ENCODE assay signal across 8 mouse cellular contexts in the genomic region with DNA sequence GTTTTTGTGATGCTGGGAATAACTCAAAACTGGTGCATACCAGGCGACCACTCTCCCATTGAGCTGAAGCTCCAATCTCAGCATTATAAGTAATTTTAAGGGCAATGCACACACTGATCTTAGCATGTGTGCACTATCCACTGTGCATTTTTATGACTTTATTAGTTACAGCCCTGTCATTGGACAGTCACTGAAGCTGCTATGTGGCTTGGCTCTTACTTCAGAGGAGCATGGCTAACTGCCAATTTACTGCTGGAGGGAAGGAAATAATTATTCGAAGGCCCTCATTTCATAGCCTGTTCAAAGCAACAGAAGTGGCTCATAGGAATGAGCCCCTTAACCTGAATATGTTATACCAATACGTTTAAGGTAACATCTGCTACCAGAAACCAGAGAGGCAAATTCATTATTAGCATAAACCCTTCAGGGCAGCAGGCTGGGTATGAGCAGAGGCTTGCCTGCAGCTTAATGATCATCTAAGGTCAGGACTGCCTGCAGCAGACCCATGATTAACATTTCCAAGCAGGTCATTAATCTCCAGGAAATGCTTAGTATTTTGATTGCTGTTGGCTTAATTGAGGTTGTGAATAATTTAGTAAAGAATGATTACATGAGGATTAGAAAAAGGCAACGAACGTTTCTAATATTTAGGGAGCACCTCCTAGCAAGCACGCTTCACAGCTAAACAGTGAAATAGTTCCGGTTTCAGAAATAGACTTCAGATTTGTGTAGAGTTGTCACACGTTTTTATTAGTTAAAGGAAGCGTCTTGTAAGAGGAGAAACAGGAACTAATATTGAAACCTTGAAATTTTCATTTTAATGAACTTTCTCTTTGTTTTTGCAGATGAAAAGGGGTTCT. TPM values are rescaled to one million over a fixed set of nuclear protein-coding genes. Genes with fewer than 3 reads are reported as not detected.
DNase-seq lines count a peak whose midpoint lies in the region; ATAC-seq and TF ChIP-seq lines count a peak whose summit lies in the region.

No protein-coding gene starts in this region.

- H3K36me3 ChIP-seq in liver, adult 2 months (ENCODE audit: control insufficient read depth, insufficient read depth, low read length), result no peaks in the 10 kb centered on the region
- no peaks in the 10 kb centered on the region for H3K36me3 ChIP-seq in liver, embryonic 11.5 days (ENCODE audit: control insufficient read depth, insufficient read depth, low read length)
- no peaks in the 10 kb centered on the region for H3K36me3 ChIP-seq in embryonic facial prominence, embryonic 13.5 days
- H3K36me3 ChIP-seq in midbrain, embryonic 14.5 days (ENCODE audit: control insufficient read depth, insufficient read depth, low read length), result no peaks in the 10 kb centered on the region

- TF ChIP-seq POLR2A in liver, adult 2 months (IDR thresholded peaks at IDR 0.05; ENCODE audit: extremely low read depth, insufficient read depth, low read length), result no peak

- H3K79me2 ChIP-seq in liver, adult 2 months (ENCODE audit: control insufficient read depth, insufficient read depth, low read length), result no peaks in the 10 kb centered on the region

- WGBS in liver, adult 2 months, result 59% methylated on average over 9 of the region's 9 CpGs
- 70% methylated on average over 9 of the region's 9 CpGs for WGBS in liver, embryonic 11.5 days
- 37% methylated on average over 9 of the region's 9 CpGs for WGBS in embryonic facial prominence, embryonic 13.5 days
- 34% methylated on average over 9 of the region's 9 CpGs for WGBS in midbrain, embryonic 14.5 days

- H3K9ac ChIP-seq in liver, adult 2 months (ENCODE audit: low read depth, low read length), result no peak overlapping the region
- H3K9ac ChIP-seq in liver, embryonic 11.5 days (ENCODE audit: low read depth, low read length), result no peak overlapping the region
- H3K9ac ChIP-seq in embryonic facial prominence, embryonic 13.5 days, result no peak overlapping the region
- no peak overlapping the region for H3K9ac ChIP-seq in midbrain, embryonic 14.5 days (replicated peaks; ENCODE audit: low read length)

- no peak for TF ChIP-seq CTCF in liver, adult 2 months (IDR thresholded peaks at IDR 0.05; ENCODE audit: low read depth, low read length)

- H3K27ac ChIP-seq in liver, adult 2 months (replicated peaks; ENCODE audit: insufficient read depth, low read depth, low read length), result no peak overlapping the region
- H3K27ac ChIP-seq in liver, embryonic 11.5 days (ENCODE audit: low read depth, low read length), result no peak overlapping the region
- H3K27ac ChIP-seq in embryonic facial prominence, embryonic 13.5 days, result no peak overlapping the region
- peak overlapping the region; percentile 28; the same call in 1 of the 2 replicates for H3K27ac ChIP-seq in midbrain, embryonic 14.5 days (replicated peaks; ENCODE audit: low read depth, low read length)

- H3K9me3 ChIP-seq in liver, embryonic 11.5 days (ENCODE audit: control insufficient read depth, low read length), result no peaks in the 10 kb centered on the region; the same call in none of the 2 replicates
- H3K9me3 ChIP-seq in embryonic facial prominence, embryonic 13.5 days, result 0 out of 2 replicates have a peak, but pooled peaks cover 5% of the 10 kb centered on the region
- H3K9me3 ChIP-seq in midbrain, embryonic 14.5 days (ENCODE audit: control insufficient read depth, low read length), result peaks cover 6% of the 10 kb centered on the region; the same call in 1 of the 2 replicates

- no peaks in the 10 kb centered on the region for H3K27me3 ChIP-seq in liver, adult 2 months (ENCODE audit: control insufficient read depth, insufficient read depth, low read length)
- no peaks in the 10 kb centered on the region for H3K27me3 ChIP-seq in liver, embryonic 11.5 days (replicated peaks; ENCODE audit: control insufficient read depth, insufficient read depth, low read length)
- no peaks in the 10 kb centered on the region for H3K27me3 ChIP-seq in embryonic facial prominence, embryonic 13.5 days
- no peaks in the 10 kb centered on the region for H3K27me3 ChIP-seq in midbrain, embryonic 14.5 days (ENCODE audit: control insufficient read depth, insufficient read depth, low read length)

- no peak overlapping the region for H3K4me3 ChIP-seq in liver, adult 2 months (ENCODE audit: insufficient read depth, low read depth, low read length)
- no peak overlapping the region for H3K4me3 ChIP-seq in liver, embryonic 11.5 days (ENCODE audit: low read depth, low read length)
- H3K4me3 ChIP-seq in embryonic facial prominence, embryonic 13.5 days, result no peak overlapping the region
- no peak overlapping the region for H3K4me3 ChIP-seq in midbrain, embryonic 14.5 days (replicated peaks; ENCODE audit: low read depth, low read length)

- no peak for ATAC-seq in liver, embryonic 11.5 days (replicated peaks; ENCODE audit: low FRiP score)
- ATAC-seq in embryonic facial prominence, embryonic 13.5 days (ENCODE audit: insufficient number of reproducible peaks, insufficient read depth, low FRiP score, low TSS enrichment, low read depth), result peak; percentile 43; the same call in 1 of the 2 replicates
- peak; percentile 92 for ATAC-seq in midbrain, embryonic 14.5 days (ENCODE audit: low FRiP score, low TSS enrichment)

- no peak overlapping the region for H3K4me2 ChIP-seq in liver, embryonic 11.5 days
- no peak overlapping the region for H3K4me2 ChIP-seq in embryonic facial prominence, embryonic 13.5 days
- H3K4me2 ChIP-seq in midbrain, embryonic 14.5 days (ENCODE audit: low read length), result 0 out of 2 replicates have a peak overlapping the region, but pooled peaks have one; percentile 1

- peak; percentile 12 for DNase-seq in liver, adult 2 months (ENCODE audit: extremely low read depth, low read depth, low spot score)
- no peak for DNase-seq in liver, embryonic 11.5 days (ENCODE audit: low spot score)
- peak; percentile 21 to 51 for DNase-seq in kidney, adult 8-10 months
- peak; percentile 84 for DNase-seq in midbrain, embryonic 14.5 days
- DNase-seq in ovary, postnatal 10 days (ENCODE audit: low spot score), result no peak
- no peak for DNase-seq in left cerebral cortex, adult 9 months (ENCODE audit: low spot score in 2 of 2)
- DNase-seq in spleen, adult 18-20 months, result no peak

- H3K4me1 ChIP-seq in liver, adult 2 months (ENCODE audit: control insufficient read depth, insufficient read depth, low read length), result no peaks in the 10 kb centered on the region
- no peaks in the 10 kb centered on the region for H3K4me1 ChIP-seq in liver, embryonic 11.5 days (replicated peaks; ENCODE audit: control insufficient read depth, insufficient read depth, low read length)
- peaks cover 6% of the 10 kb centered on the region; the same call in 1 of the 2 replicates for H3K4me1 ChIP-seq in embryonic facial prominence, embryonic 13.5 days
- no peaks in the 10 kb centered on the region for H3K4me1 ChIP-seq in midbrain, embryonic 14.5 days (ENCODE audit: control insufficient read depth, insufficient read depth, low read length)

RNA-seq across cellular contexts. Expression of a gene that starts 25.4 kb away (rescaled TPM):
- not detected in 2 replicates for total RNA-seq in liver, adult 2 months (2014; rRNA removed)
- polyA plus RNA-seq in liver, adult 2 months (2012; rRNA removed), result not detected in 2 replicates
- polyA plus RNA-seq in liver, embryonic 11.5 days (2014; fragmentation: Nextera tagmentation; extraction: Ambion mirVana), result 0.52 and 0.53 TPM in 2 replicates
- 0.94 and 1.1 TPM in 2 replicates for polyA plus RNA-seq in embryonic facial prominence, embryonic 13.5 days (2015; fragmentation: Nextera tagmentation; extraction: Ambion mirVana)
- polyA plus RNA-seq in midbrain, embryonic 14.5 days (2014; fragmentation: Nextera tagmentation; extraction: Ambion mirVana), result 3.5 TPM in 2 replicates

RNA-seq across cellular contexts. Expression of a gene that starts 26.1 kb away (rescaled TPM):
- total RNA-seq in liver, adult 2 months (2014; rRNA removed), result 10.7 and 15.1 TPM in 2 replicates
- 4.1 and 6.2 TPM in 2 replicates for polyA plus RNA-seq in liver, adult 2 months (2012; rRNA removed)
- polyA plus RNA-seq in liver, embryonic 11.5 days (2014; fragmentation: Nextera tagmentation; extraction: Ambion mirVana), result 183 and 193 TPM in 2 replicates
- polyA plus RNA-seq in embryonic facial prominence, embryonic 13.5 days (2015; fragmentation: Nextera tagmentation; extraction: Ambion mirVana), result 19.9 and 21.6 TPM in 2 replicates
- polyA plus RNA-seq in midbrain, embryonic 14.5 days (2014; fragmentation: Nextera tagmentation; extraction: Ambion mirVana), result 19.6 and 24.1 TPM in 2 replicates

RNA-seq across cellular contexts. Expression of a gene that starts 48.7 kb away (rescaled TPM):
- 4.3 and 8.5 TPM in 2 replicates for total RNA-seq in liver, adult 2 months (2014; rRNA removed)
- polyA plus RNA-seq in liver, adult 2 months (2012; rRNA removed), result 1.6 and 1.7 TPM in 2 replicates
- polyA plus RNA-seq in liver, embryonic 11.5 days (2014; fragmentation: Nextera tagmentation; extraction: Ambion mirVana), result 18.7 and 19.2 TPM in 2 replicates
- polyA plus RNA-seq in embryonic facial prominence, embryonic 13.5 days (2015; fragmentation: Nextera tagmentation; extraction: Ambion mirVana), result 42.4 and 44.0 TPM in 2 replicates
- polyA plus RNA-seq in midbrain, embryonic 14.5 days (2014; fragmentation: Nextera tagmentation; extraction: Ambion mirVana), result 28.4 and 40.6 TPM in 2 replicates

Comparison
In these comparisons a context has a peak if more than half of its experiments do, and no peak if none do; other contexts are left out.
1. DNase-seq: peak in liver, adult 2 months (single experiment), kidney, adult 8-10 months (2 of 2) and midbrain, embryonic 14.5 days (single experiment); none in liver, embryonic 11.5 days (single experiment), ovary, postnatal 10 days (single experiment), left cerebral cortex, adult 9 months (0 of 2) and spleen, adult 18-20 months (0 of 2).